Mouse (Mus musculus) mammary gland, adult 2 months (tissue): Measurements from ENCODE around the gene Gm7029. TPM values are rescaled to one million over a fixed set of nuclear protein-coding genes. Genes with fewer than 3 reads are reported as not detected.

Experiments used
- polyA plus RNA-seq: library from polyadenylated mRNA; depleted of rRNA; stranded (reverse); fragments of >200 nt; gene quantifications from 2 replicates; pipeline ENCODE4 v1.2.3, GENCODE M21; 2012; ENCODE audit warnings: low replicate concordance; rRNA removed

The Gm7029 gene
- polyA plus RNA-seq, result not detected in 2 replicates

GRCm38 (mm10) chr17:33873537-33873936 lies at the start of gene Gm7029:
TSS of gene Gm7029 (plus strand) at chr17:33873837.

GRCm38 (mm10) chr17:33824084-33824996 lies 49.3 kb upstream of the Gm7029 start, which contains the start of the genes Rps28 and Ndufa7:
TSS of gene Rps28 (minus strand) at chr17:33824562.
TSS of gene Ndufa7 (plus strand) at chr17:33824572.

GRCm38 (mm10) chr17:33842966-33843795 lies 30.5 kb upstream of the Gm7029 start, which contains the start of gene Cd320:
TSS of gene Cd320 (plus strand) at chr17:33843091.

GRCm38 (mm10) chr17:33890533-33891059 lies 17.0 kb downstream of the Gm7029 start, which contains the start of gene Kifc1:
TSS of gene Kifc1 (minus strand) at chr17:33890661.

GRCm38 (mm10) chr17:33904835-33905234 lies 31.2 kb downstream of the Gm7029 start, which contains the start of gene Platr17:
TSS of gene Platr17 (plus strand) at chr17:33905135.

GRCm38 (mm10) chr17:33909077-33909868 lies 35.6 kb downstream of the Gm7029 start, which contains the start of gene Daxx:
TSS of gene Daxx (plus strand) at chr17:33909414.

GRCm38 (mm10) chr17:33915671-33916250 lies 42.1 kb downstream of the Gm7029 start, which contains the start of the genes Tapbp and Zbtb22:
TSS of gene Tapbp (plus strand) at chr17:33915899.
TSS of gene Zbtb22 (plus strand) at chr17:33915904.

Other genes with a start within 250 kb of the Gm7029 start
- gene Zfp414, start 244.7 kb upstream of the Gm7029 start, polyA plus RNA-seq, result 77.8 and 95.4 TPM in 2 replicates
- 1.2 and 1.9 TPM in 2 replicates for gene Pram1, start 235.8 kb upstream of the Gm7029 start, polyA plus RNA-seq
- 66.1 and 93.3 TPM in 2 replicates for gene Hnrnpm, start 187.0 kb upstream of the Gm7029 start, polyA plus RNA-seq
- 123 and 128 TPM in 2 replicates for gene March2, start 155.2 kb upstream of the Gm7029 start, polyA plus RNA-seq
- gene Rab11b, start 113.3 kb upstream of the Gm7029 start, polyA plus RNA-seq, result 393 and 399 TPM in 2 replicates
- 140 and 183 TPM in 2 replicates for gene Angptl4, start 92.0 kb upstream of the Gm7029 start, polyA plus RNA-seq
- gene Kank3, start 63.3 kb upstream of the Gm7029 start, polyA plus RNA-seq, result 123 and 162 TPM in 2 replicates
- gene Rps28, start 49.3 kb upstream of the Gm7029 start, polyA plus RNA-seq, result 609 and 610 TPM in 2 replicates
- gene Ndufa7, start 49.3 kb upstream of the Gm7029 start, polyA plus RNA-seq, result 532 and 579 TPM in 2 replicates
- gene Cd320, start 30.7 kb upstream of the Gm7029 start, polyA plus RNA-seq, result 97.5 and 125 TPM in 2 replicates
- gene Kifc1, start 16.8 kb downstream of the Gm7029 start, polyA plus RNA-seq, result 2.1 and 4.2 TPM in 2 replicates
- gene Platr17, start 31.3 kb downstream of the Gm7029 start, polyA plus RNA-seq, result 0.93 and 1.6 TPM in 2 replicates
- gene Daxx, start 35.6 kb downstream of the Gm7029 start, polyA plus RNA-seq, result 64.8 and 67.0 TPM in 2 replicates
- gene Tapbp, start 42.1 kb downstream of the Gm7029 start, polyA plus RNA-seq, result 238 and 378 TPM in 2 replicates
- gene Zbtb22, start 42.1 kb downstream of the Gm7029 start, polyA plus RNA-seq, result 72.4 and 116 TPM in 2 replicates
- 255 and 438 TPM in 2 replicates for gene Rgl2, start 55.7 kb downstream of the Gm7029 start, polyA plus RNA-seq
- 12.4 and 16.1 TPM in 2 replicates for gene Pfdn6, start 66.5 kb downstream of the Gm7029 start, polyA plus RNA-seq
- gene Wdr46, start 66.8 kb downstream of the Gm7029 start, polyA plus RNA-seq, result 18.2 and 23.7 TPM in 2 replicates
- 9.8 and 25.7 TPM in 2 replicates for gene B3galt4, start 77.7 kb downstream of the Gm7029 start, polyA plus RNA-seq
- gene Vps52, start 82.0 kb downstream of the Gm7029 start, polyA plus RNA-seq, result 68.7 and 74.9 TPM in 2 replicates
- gene Rps18, start 82.2 kb downstream of the Gm7029 start, polyA plus RNA-seq, result 283 and 376 TPM in 2 replicates
- 6,978 and 9,315 TPM in 2 replicates for gene H2-K1, start 126.5 kb downstream of the Gm7029 start, polyA plus RNA-seq
- gene Ring1, start 150.8 kb downstream of the Gm7029 start, polyA plus RNA-seq, result 29.1 and 42.5 TPM in 2 replicates
- 89.2 and 219 TPM in 2 replicates for gene H2-Ke6, start 154.2 kb downstream of the Gm7029 start, polyA plus RNA-seq
- 148 and 187 TPM in 2 replicates for gene Slc39a7, start 157.8 kb downstream of the Gm7029 start, polyA plus RNA-seq
- gene Rxrb, start 158.0 kb downstream of the Gm7029 start, polyA plus RNA-seq, result 62.9 and 110 TPM in 2 replicates
- 1.8 and 4.3 TPM in 2 replicates for gene Col11a2, start 165.6 kb downstream of the Gm7029 start, polyA plus RNA-seq
- 59.6 and 112 TPM in 2 replicates for gene H2-Oa, start 218.5 kb downstream of the Gm7029 start, polyA plus RNA-seq
- gene H2-DMa, start 245.7 kb downstream of the Gm7029 start, polyA plus RNA-seq, result 180 and 191 TPM in 2 replicates
- 112 and 199 TPM in 2 replicates for gene Brd2, start 248.8 kb downstream of the Gm7029 start, polyA plus RNA-seq